Mouse (Mus musculus) cerebellum, postnatal 10 days (tissue): ENCODE results near the gene Rilp.
"Not testable (repeated sequence)": the region's sequence is repeated elsewhere in the genome, so short reads cannot be mapped to it uniquely, and the experiment has no call there.

Experiments
- DNase-seq, 2 experiments: peaks; one replicate each; pipeline ENCODE4 v3.0.0; 2021; ENCODE audit warnings: mixed read lengths in 2 of 2

Rilp gene

GRCm38 (mm10) chr11:75534286-75535033, 24.6 kb downstream of the Rilp start:
- DNase-seq, result peak; percentile 48 to 52

GRCm38 (mm10) chr11:75535106-75535795, 25.4 kb downstream of the Rilp start:
- DNase-seq, result peak in 1 of 2 experiments; percentile 26

GRCm38 (mm10) chr11:75536255-75537024, 26.5 kb downstream of the Rilp start:
- no peak for DNase-seq

GRCm38 (mm10) chr11:75537025-75537414, 27.1 kb downstream of the Rilp start:
- no peak for DNase-seq

- DNase-seq, result no peak
Measured at GRCm38 (mm10) chr11:75537491-75538183, 27.7 kb downstream of the Rilp start.

- no peak for DNase-seq
Measured at GRCm38 (mm10) chr11:75538184-75538969, 28.5 kb downstream of the Rilp start.

GRCm38 (mm10) chr11:75538970-75539299, 29.0 kb downstream of the Rilp start:
- no peak for DNase-seq

- no peak for DNase-seq
Measured at GRCm38 (mm10) chr11:75540209-75540608, 30.3 kb downstream of the Rilp start.

- no peak for DNase-seq
Measured at GRCm38 (mm10) chr11:75540710-75541581, 31.1 kb downstream of the Rilp start.

- DNase-seq, result no peak
Measured at GRCm38 (mm10) chr11:75544713-75545112, 34.8 kb downstream of the Rilp start.

GRCm38 (mm10) chr11:75546057-75546456, 36.2 kb downstream of the Rilp start:
- no peak for DNase-seq

GRCm38 (mm10) chr11:75549658-75550111, 39.8 kb downstream of the Rilp start:
- DNase-seq, result no peak

- DNase-seq, result no peak
Measured at GRCm38 (mm10) chr11:75550200-75550946, 40.5 kb downstream of the Rilp start.

- DNase-seq, result no peak
Measured at GRCm38 (mm10) chr11:75551321-75551720, 41.4 kb downstream of the Rilp start.

- peak; percentile 80 to 85 for DNase-seq
Measured at GRCm38 (mm10) chr11:75551961-75552441, 42.1 kb downstream of the Rilp start.

- DNase-seq, result no peak
Measured at GRCm38 (mm10) chr11:75552906-75553482, 43.1 kb downstream of the Rilp start.

GRCm38 (mm10) chr11:75556006-75556405, 46.1 kb downstream of the Rilp start:
- DNase-seq, result not testable (repeated sequence)

GRCm38 (mm10) chr11:75557142-75557541, 47.2 kb downstream of the Rilp start:
- no peak for DNase-seq

GRCm38 (mm10) chr11:75558101-75558500, 48.2 kb downstream of the Rilp start:
- DNase-seq, result peak in 1 of 2 experiments; percentile 68
